Mouse (Mus musculus): ENCODE results near the gene Dtnb.
A peak's percentile ranks its signal among the peaks of the same experiment; 100 is the strongest.

Dtnb gene

GRCm38 (mm10) chr12:3806703-3807547 lies 234.7 kb downstream of the Dtnb start:
- DNase-seq (ENCODE audit: low read depth, low spot score): no peak

- DNase-seq (ENCODE audit: low read depth, low spot score): peak; percentile 39
Measured at GRCm38 (mm10) chr12:3807548-3808395, 235.6 kb downstream of the Dtnb start.

GRCm38 (mm10) chr12:3808396-3808981 lies 236.3 kb downstream of the Dtnb start:
- peak; percentile 37 for DNase-seq (ENCODE audit: low read depth, low spot score)

- DNase-seq (ENCODE audit: low read depth, low spot score): no peak
Measured at GRCm38 (mm10) chr12:3809520-3810180, 237.5 kb downstream of the Dtnb start.

GRCm38 (mm10) chr12:3810455-3810854 lies 238.3 kb downstream of the Dtnb start:
- DNase-seq (ENCODE audit: low read depth, low spot score): no peak

GRCm38 (mm10) chr12:3811596-3811995 lies 239.4 kb downstream of the Dtnb start:
- DNase-seq (ENCODE audit: low read depth, low spot score): no peak

- no peak for DNase-seq (ENCODE audit: low read depth, low spot score)
Measured at GRCm38 (mm10) chr12:3812251-3812650, 240.1 kb downstream of the Dtnb start.

GRCm38 (mm10) chr12:3813138-3813537 lies 241.0 kb downstream of the Dtnb start:
- no peak for DNase-seq (ENCODE audit: low read depth, low spot score)

- DNase-seq (ENCODE audit: low read depth, low spot score): no peak
Measured at GRCm38 (mm10) chr12:3815386-3815785, 243.2 kb downstream of the Dtnb start.

GRCm38 (mm10) chr12:3817033-3817432 lies 244.9 kb downstream of the Dtnb start:
- DNase-seq (ENCODE audit: low read depth, low spot score): no peak

- no peak for DNase-seq (ENCODE audit: low read depth, low spot score)
Measured at GRCm38 (mm10) chr12:3817566-3817965, 245.4 kb downstream of the Dtnb start.

GRCm38 (mm10) chr12:3819899-3820298 lies 247.7 kb downstream of the Dtnb start:
- DNase-seq (ENCODE audit: low read depth, low spot score): no peak

GRCm38 (mm10) chr12:3823408-3823807 lies 251.2 kb downstream of the Dtnb start:
- no peak for DNase-seq (ENCODE audit: low read depth, low spot score)

- no peak for DNase-seq (ENCODE audit: low read depth, low spot score)
Measured at GRCm38 (mm10) chr12:3824906-3825713, 252.9 kb downstream of the Dtnb start.

- no peak for DNase-seq (ENCODE audit: low read depth, low spot score)
Measured at GRCm38 (mm10) chr12:3825714-3826080, 253.5 kb downstream of the Dtnb start.

- no peak for DNase-seq (ENCODE audit: low read depth, low spot score)
Measured at GRCm38 (mm10) chr12:3827771-3828170, 255.6 kb downstream of the Dtnb start.
